ENCODE assay signal across 14 mouse cellular contexts in the genomic region with DNA sequence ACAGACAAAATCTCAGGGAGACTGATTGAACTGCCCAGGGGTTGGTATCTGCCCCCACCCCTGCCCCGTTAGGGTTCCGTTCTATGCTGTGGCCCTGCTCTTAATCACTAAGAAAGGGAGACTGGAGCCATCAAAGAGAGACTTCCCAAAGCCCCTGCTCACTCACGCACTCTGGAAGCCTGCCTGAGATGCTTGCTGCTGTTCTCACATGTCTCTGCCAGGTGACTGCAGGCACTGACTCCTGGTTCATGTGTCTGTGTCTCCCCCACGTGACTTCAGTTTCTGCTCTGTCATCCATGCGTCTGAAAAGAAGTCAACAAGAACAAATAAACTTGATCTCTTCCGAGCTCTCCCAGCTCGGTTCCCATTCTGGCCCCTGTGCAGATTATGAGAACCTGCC. TPM values are rescaled to one million over a fixed set of nuclear protein-coding genes. Genes with fewer than 3 reads are reported as not detected.
"Had no signal": no experiment of that assay in that cellular context is flagged by ENCODE, and none has a peak within 500 bp of the region (broad histone marks: within the 10 kb centered on the region; RNA-seq: fewer than 3 reads in every experiment).

No protein-coding gene starts in this region.

RNA-seq across cellular contexts. Expression of gene Cyp2a5, which starts 2.4 kb away (rescaled TPM):
- polyA plus RNA-seq: intestine, embryonic 14.5 days; intestine, postnatal 0 days; limb, embryonic 12.5 days; limb, embryonic 15.5 days; liver, embryonic 12.5 days; lung, embryonic 16.5 days; macrophage; midbrain, embryonic 12.5 days; stomach, embryonic 14.5 days had no signal

RNA-seq across cellular contexts. Expression of gene Cyp2g1, which starts 24.0 kb away (rescaled TPM):
- polyA plus RNA-seq: intestine, embryonic 14.5 days; intestine, postnatal 0 days; limb, embryonic 12.5 days; limb, embryonic 15.5 days; liver, embryonic 12.5 days; liver, embryonic 15.5 days; lung, adult 2 months; lung, embryonic 16.5 days; macrophage; midbrain, embryonic 12.5 days; midbrain, embryonic 15.5 days; neural tube, embryonic 12.5 days; neural tube, embryonic 15.5 days; stomach, embryonic 14.5 days had no signal
